Mouse (Mus musculus) embryonic facial prominence, embryonic 14.5 days (tissue): Measurements from ENCODE around the gene Hjurp. TPM values are rescaled to one million over a fixed set of nuclear protein-coding genes. Genes with fewer than 3 reads are reported as not detected.

Source experiments
- ATAC-seq: fragments of 200-750 bp; cut with Nextera tagmentation; 2 replicates; pipeline ENCODE4 v1.8.0; 2017; ENCODE audit warnings: low read depth, moderate number of reproducible peaks, moderate TSS enrichment
- DNase-seq: peaks from one replicate; pipeline ENCODE4 v3.0.0-alpha.2; 2015; ENCODE audit warnings: low spot score
- H3K27ac ChIP-seq: fragments of 300-500 bp; sonication (generic); replicated peaks from 2 replicates; pipeline ENCODE4 v1.5.1; 2014; ENCODE audit warnings: low read depth, mild to moderate bottlenecking, low read length, moderate library complexity
- H3K27me3 ChIP-seq: fragments of 300-500 bp; sonication (generic); replicated peaks from 2 replicates; pipeline ENCODE4 v1.6.1; 2014; ENCODE audit warnings: low read length; ENCODE audit not compliant: control insufficient read depth, insufficient read depth
- H3K36me3 ChIP-seq: fragments of 300-500 bp; sonication (generic); 2 replicates; pipeline ENCODE4 v1.6.1; 2014; ENCODE audit warnings: low read length, mixed read lengths; ENCODE audit not compliant: control insufficient read depth, insufficient read depth
- H3K4me1 ChIP-seq: fragments of 300-500 bp; sonication (generic); 2 replicates; pipeline ENCODE4 v1.6.1; 2014; ENCODE audit warnings: antibody characterized with exemption, low read length; ENCODE audit not compliant: control insufficient read depth, insufficient read depth
- H3K4me2 ChIP-seq: fragments of 300-500 bp; sonication (generic); 2 replicates; pipeline ENCODE4 v1.6.1; 2014; ENCODE audit warnings: low read depth, mild to moderate bottlenecking, low read length, moderate library complexity, mixed read lengths
- H3K4me3 ChIP-seq: fragments of 300-500 bp; sonication (generic); 2 replicates; pipeline ENCODE4 v1.5.1; 2014; ENCODE audit warnings: low read depth, mild to moderate bottlenecking, low read length
- H3K9ac ChIP-seq: fragments of 300-500 bp; sonication (generic); 2 replicates; pipeline ENCODE4 v1.6.1; 2014; ENCODE audit warnings: low read depth, mild to moderate bottlenecking, low read length, moderate library complexity, mixed read lengths
- H3K9me3 ChIP-seq: fragments of 300-500 bp; sonication (generic); 2 replicates; pipeline ENCODE4 v1.6.1; 2016; ENCODE audit warnings: low read length; ENCODE audit not compliant: control insufficient read depth
- WGBS: fragments of 180-500 bp; shearing (Covaris S2); extraction: QIAGEN DNeasy Blood & Tissue Kit; methylation state at CpG from one replicate; pipeline ENCODE4 v1.1.7; 2014; 5-methylcytosine and 5-hydroxymethylcytosine counted together
- polyA plus RNA-seq: library from polyadenylated mRNA; unstranded; fragments of >200 nt; fragmentation: Nextera tagmentation; extraction: Ambion mirVana; gene quantifications from 2 replicates; pipeline ENCODE4 v1.2.1, GENCODE M21; 2014

The Hjurp gene
- polyA plus RNA-seq, 1 experiment from 2014 or later, result 110 TPM

DNA sequence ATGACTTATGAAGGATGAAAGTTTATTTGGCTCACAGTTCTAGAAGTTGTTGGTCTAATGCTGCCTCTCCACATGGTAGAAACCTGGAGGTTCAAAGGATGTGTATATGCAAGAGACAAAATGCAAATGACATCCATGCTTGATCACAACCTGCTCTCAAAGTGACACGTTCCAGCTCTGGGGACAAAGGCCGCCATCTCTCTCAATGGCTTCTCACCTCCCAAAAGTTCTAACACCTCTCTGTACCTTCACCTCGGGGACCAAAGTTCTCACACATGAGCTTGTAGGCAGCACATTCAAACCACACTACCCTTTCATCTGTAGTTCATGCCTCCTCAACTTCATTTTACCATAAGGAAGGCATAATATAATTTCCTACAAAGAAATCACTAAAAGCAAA is 59.9 kb downstream of the Hjurp start:
- no peaks in the 10 kb centered on the region for H3K27me3 ChIP-seq
- no peak overlapping the region for H3K27ac ChIP-seq
- WGBS, result 41% methylated on average over 3 of the region's 3 CpGs
- H3K9ac ChIP-seq, result no peak overlapping the region
- no peaks in the 10 kb centered on the region for H3K4me1 ChIP-seq
- DNase-seq (peak; percentile 14), ATAC-seq (no peak)
- no peak overlapping the region for H3K4me3 ChIP-seq
- H3K36me3 ChIP-seq, result no peaks in the 10 kb centered on the region
- H3K9me3 ChIP-seq, result peaks cover 41% of the 10 kb centered on the region
- no peak overlapping the region for H3K4me2 ChIP-seq

DNA sequence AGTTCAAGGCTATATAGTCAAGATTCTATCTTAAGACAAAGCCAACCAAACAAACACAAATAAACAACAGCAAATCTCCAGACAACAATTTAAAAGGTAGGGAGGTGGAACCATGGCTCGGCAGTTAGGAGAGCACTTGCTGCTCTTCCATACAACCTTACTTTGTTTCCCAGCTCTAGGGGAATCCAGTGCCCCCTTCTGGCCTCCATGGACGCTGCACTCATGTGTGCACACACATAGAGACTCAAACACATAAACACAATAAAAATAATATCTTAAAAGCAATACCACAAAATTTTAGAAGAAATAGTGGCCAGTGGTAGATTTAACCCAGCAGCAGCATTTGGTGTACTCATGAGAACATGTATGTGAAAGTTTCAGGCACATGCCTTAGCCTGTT is 60.3 kb downstream of the Hjurp start:
- Histone ChIP-seq H3K9me3 (peaks cover 43% of the 10 kb centered on the region), H3K36me3 (no peaks in the 10 kb centered on the region), H3K27ac (no peak overlapping the region), H3K4me3 (no peak overlapping the region), H3K27me3 (no peaks in the 10 kb centered on the region), H3K4me2 (no peak overlapping the region), H3K9ac (no peak overlapping the region), H3K4me1 (no peaks in the 10 kb centered on the region)
- no peak for ATAC-seq
- DNase-seq, result peak; percentile 1
- 61% methylated on average over 2 of the region's 2 CpGs for WGBS

DNA sequence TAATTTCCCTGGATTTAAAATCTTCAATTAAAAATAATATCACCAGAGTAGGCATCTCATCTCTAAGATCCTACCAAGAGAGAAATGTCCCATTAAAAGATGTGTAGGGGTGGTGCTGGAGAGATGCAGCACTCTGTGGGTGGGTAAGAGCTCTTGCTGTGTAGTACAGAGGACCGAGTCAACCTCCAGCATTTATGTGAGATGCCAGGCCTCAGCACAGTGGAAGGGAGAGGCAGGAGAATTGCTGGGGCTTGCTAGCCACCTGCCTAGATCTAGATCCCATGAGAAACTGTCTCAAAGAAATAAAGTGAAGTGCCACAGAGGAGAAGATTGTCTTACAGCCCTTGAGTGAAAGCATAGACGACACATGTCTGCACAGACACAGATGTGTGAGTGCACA is 60.9 kb downstream of the Hjurp start:
- ATAC-seq (no peak), DNase-seq (peak; percentile 13)
- Histone ChIP-seq H3K36me3 (no peaks in the 10 kb centered on the region), H3K4me3 (no peak overlapping the region), H3K4me2 (no peak overlapping the region), H3K9me3 (peaks cover 46% of the 10 kb centered on the region), H3K4me1 (no peaks in the 10 kb centered on the region), H3K27ac (no peak overlapping the region), H3K9ac (no peak overlapping the region), H3K27me3 (no peaks in the 10 kb centered on the region)
- 58% methylated on average over 2 of the region's 2 CpGs for WGBS

DNA sequence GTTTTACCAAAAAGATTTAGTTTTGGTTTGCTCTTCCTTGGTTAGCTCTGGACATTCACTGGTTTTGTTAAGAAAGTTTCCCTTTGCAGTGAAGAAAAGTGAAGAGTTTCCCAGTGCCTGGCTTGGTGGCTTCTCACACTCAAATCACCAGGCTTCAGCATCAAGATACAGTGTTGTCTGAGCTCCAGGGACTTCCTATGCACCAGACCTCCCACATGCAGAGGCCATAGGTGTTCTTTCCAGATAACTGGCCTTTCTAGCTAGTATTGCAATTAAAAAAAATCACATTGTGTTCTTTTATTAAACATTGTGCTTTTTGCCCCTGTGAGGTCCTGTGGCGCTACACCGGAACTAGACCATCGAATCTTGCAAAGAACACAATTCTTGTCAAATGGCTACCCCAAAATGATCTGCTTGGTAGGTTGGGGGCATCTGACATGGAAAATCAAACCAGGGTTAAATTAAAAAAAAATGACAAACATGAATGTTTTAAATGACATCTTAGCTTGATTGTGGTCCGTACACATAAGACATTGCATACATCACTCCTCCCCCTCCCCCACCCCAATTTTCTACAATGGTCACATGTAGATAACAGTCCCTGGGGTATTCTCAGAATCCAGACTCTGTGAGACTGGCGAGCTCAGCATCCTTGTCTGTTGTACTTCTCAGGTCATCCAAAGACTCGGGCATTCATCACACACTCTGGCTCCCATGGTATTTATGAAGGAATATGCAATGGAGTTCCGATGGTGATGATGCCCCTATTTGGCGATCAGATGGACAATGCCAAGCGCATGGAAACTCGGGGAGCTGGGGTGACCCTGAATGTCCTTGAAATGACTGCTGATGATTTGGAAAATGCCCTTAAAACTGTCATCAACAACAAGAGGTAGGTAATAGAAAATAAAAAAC is 61.7 kb downstream of the Hjurp start:
- H3K27me3 ChIP-seq, result no peaks in the 10 kb centered on the region
- no peak overlapping the region for H3K27ac ChIP-seq
- H3K4me2 ChIP-seq, result no peak overlapping the region
- DNase-seq (peak; percentile 27), ATAC-seq (no peak)
- H3K9me3 ChIP-seq, result peaks cover 50% of the 10 kb centered on the region
- no peak overlapping the region for H3K4me3 ChIP-seq
- 68% methylated on average over 10 of the region's 10 CpGs for WGBS
- no peak overlapping the region for H3K9ac ChIP-seq
- H3K4me1 ChIP-seq, result no peaks in the 10 kb centered on the region
- H3K36me3 ChIP-seq, result no peaks in the 10 kb centered on the region

DNA sequence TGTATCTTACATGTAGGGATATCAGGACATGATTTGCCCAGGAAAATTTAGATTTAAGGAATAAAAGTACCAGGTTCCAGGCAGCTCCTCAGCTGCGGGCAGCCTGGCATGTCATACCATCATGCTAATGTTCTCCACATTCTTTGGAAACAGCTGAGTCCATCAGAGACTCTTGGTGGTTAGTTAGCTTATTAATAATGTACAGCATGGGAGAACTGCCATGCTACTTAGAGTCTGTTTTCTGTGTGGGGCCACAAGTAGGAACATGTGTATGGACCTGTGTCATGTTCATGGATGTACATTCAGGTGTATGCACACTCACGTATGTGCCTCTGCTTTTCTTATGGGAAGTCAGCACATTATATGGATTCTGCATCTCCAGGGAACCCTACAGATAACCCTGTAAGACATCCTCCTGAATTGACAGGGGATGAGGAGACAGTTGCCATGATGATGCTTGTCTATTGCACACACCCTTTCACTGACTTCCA is 62.9 kb downstream of the Hjurp start:
- Histone ChIP-seq H3K4me1 (no peaks in the 10 kb centered on the region), H3K4me3 (no peak overlapping the region), H3K27me3 (no peaks in the 10 kb centered on the region), H3K9me3 (peaks cover 50% of the 10 kb centered on the region), H3K36me3 (no peaks in the 10 kb centered on the region), H3K4me2 (no peak overlapping the region), H3K27ac (no peak overlapping the region), H3K9ac (no peak overlapping the region)
- no peak for ATAC-seq
- 75% methylated on average over 2 of the region's 2 CpGs for WGBS
- peak; percentile 4 for DNase-seq

DNA sequence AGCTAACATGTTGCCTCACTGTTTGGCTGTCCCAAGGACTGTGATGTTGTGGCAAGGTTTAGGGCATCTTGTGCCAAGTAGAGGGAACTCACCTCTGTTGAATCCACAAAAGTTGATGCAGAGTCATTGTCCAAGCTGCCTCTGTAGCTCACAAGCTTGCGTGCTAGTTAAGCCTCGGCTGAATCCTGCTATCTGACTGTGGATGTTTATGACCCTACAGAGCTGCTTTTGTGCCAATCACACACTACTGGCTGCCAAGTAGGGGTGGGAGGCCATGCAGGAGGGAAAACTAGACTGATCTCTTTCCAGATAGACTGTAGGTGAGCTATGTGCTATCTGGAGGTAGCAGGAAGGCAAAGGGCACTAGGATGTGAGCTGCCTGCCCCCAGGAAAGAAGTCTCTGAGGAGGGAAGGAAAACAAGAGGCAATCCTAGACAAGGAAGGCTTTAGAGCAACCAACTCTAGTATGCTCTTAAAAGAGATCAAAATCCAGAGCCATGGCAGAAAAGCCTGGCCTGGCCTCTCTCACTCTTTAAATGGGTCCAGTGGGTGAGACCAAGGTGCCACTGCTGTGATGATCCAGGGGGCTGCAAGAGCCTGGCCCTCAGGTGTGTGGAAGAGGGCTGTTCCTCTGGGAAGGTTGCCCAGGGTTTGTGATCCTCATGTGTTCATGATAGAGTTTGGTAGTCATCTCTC is 63.5 kb downstream of the Hjurp start:
- ATAC-seq, result no peak
- H3K36me3 ChIP-seq, result no peaks in the 10 kb centered on the region
- WGBS, result 78% methylated on average over 2 of the region's 2 CpGs

GRCm38 (mm10) chr1:88213061-88213460 is 64.4 kb downstream of the Hjurp start:
- no peak for DNase-seq
- 65% methylated on average over 1 of the region's 1 CpGs for WGBS
- no peak overlapping the region for H3K4me2 ChIP-seq
- H3K4me1 ChIP-seq, result no peaks in the 10 kb centered on the region
- ATAC-seq, result no peak
- H3K27ac ChIP-seq, result no peak overlapping the region
- peaks cover 50% of the 10 kb centered on the region for H3K9me3 ChIP-seq
- H3K9ac ChIP-seq, result no peak overlapping the region
- no peak overlapping the region for H3K4me3 ChIP-seq
- no peaks in the 10 kb centered on the region for H3K36me3 ChIP-seq
- no peaks in the 10 kb centered on the region for H3K27me3 ChIP-seq

More for the DNA sequence above, 63.5 kb downstream of the Hjurp start:
- DNase-seq, result peak; percentile 7
- Histone ChIP-seq H3K27ac (no peak overlapping the region), H3K27me3 (no peaks in the 10 kb centered on the region), H3K4me1 (no peaks in the 10 kb centered on the region), H3K9me3 (peaks cover 50% of the 10 kb centered on the region), H3K4me3 (no peak overlapping the region), H3K9ac (no peak overlapping the region), H3K4me2 (no peak overlapping the region)
